Mouse (Mus musculus): ENCODE measurements at regions not wholly inside any gene's neighbourhood (a gene's known extent, or its start where the extent isn't known, plus 50 kb on each side); places are given as distances from the start of the nearest gene placed in this dataset.

GRCm38 (mm10) chr11:93044998-93045397, 52.8 kb upstream of the Car10 start:
- Histone ChIP-seq H3K27me3 (ENCODE audit: control insufficient read depth, insufficient read depth, low read length) (no peaks in the 10 kb centered on the region), H3K27ac (ENCODE audit: insufficient read depth, low read length) (no peak overlapping the region), H3K4me1 (ENCODE audit: control insufficient read depth, insufficient read depth, low read length) (no peaks in the 10 kb centered on the region), H3K4me3 (replicated peaks; ENCODE audit: insufficient read depth, low read depth, low read length) (no peak overlapping the region)
- TF ChIP-seq POLR2A (IDR thresholded peaks at IDR 0.05; ENCODE audit: borderline replicate concordance, insufficient read depth, low read length), result no peak
- no peak for TF ChIP-seq CTCF (IDR thresholded peaks at IDR 0.05; ENCODE audit: borderline replicate concordance, insufficient read depth, low read depth, low read length)
- WGBS, result 5% methylated on average over 1 of the region's 1 CpGs
- peak in 1 of 2 experiments; percentile 34 for DNase-seq
